Mouse (Mus musculus): Measurements from ENCODE around the gene Lcn5. TPM values are rescaled to one million over a fixed set of nuclear protein-coding genes. Genes with fewer than 3 reads are reported as not detected.

Gene Lcn5
- polyA plus RNA-seq (2012; rRNA removed), result not detected in 2 replicates

DNA sequence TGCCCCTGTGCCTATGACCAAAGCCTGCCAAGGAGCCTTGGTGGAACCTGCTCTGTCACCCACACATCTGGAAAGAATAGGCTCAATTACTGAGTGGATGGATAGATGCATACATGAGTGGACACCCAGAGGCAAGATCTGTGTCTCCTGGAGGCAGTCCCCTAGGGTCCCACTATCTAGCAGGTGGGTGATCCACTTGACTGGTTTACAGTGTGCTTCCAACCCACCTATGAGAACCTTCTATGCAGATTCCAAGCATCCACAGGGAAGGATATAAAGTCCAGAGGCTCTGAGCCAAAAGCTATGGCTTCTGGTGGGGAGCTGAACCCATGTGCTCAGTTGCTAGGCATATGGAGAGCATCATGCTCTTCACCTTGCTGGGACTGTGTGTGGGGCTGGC is at the start of gene Lcn5:
Gene Lcn5, plus strand, starts transcription at position 301 of the 400 bp plus-strand sequence.
- Histone ChIP-seq H3K4me1 (ENCODE audit: control insufficient read depth, insufficient read depth, low read length) (no peaks in the 10 kb centered on the region; the same call in 1 of the 2 replicates), H3K4me3 (ENCODE audit: insufficient read depth, low read length) (no peak within 1 kb of the TSS), H3K27ac (ENCODE audit: insufficient read depth, low read length) (no peak within 1 kb of the TSS)
- TF ChIP-seq CTCF (IDR thresholded peaks at IDR 0.05; ENCODE audit: extremely low read depth, insufficient read depth, low read length) (no peak), POLR2A (IDR thresholded peaks at IDR 0.05; ENCODE audit: extremely low read depth, insufficient read depth, low read length) (no peak)

DNA sequence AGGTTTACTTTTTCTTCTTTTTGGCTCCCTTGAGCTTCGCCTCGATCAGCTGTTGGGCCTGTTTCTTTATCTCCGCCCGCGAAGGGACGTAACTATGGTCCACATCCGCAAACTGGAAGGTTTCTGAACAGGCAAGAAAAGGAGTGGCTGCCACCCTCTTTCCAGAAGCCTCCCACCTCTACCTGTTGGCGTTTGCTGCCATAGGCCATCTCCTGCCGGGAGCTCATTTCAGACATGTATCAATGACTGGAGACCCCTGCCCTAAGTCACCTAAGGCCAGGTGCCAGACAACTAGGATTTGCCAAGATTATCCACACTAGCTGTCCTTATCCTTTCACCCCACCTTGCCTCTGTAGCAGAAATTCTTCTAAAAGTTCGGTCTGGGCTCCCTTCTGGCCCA is 49.1 kb upstream of the Lcn5 start:
- TF ChIP-seq CTCF (IDR thresholded peaks at IDR 0.05; ENCODE audit: extremely low read depth, insufficient read depth, low read length) (no peak), POLR2A (IDR thresholded peaks at IDR 0.05; ENCODE audit: extremely low read depth, insufficient read depth, low read length) (no peak)
- Histone ChIP-seq H3K27ac (ENCODE audit: insufficient read depth, low read length) (no peak overlapping the region), H3K4me3 (ENCODE audit: insufficient read depth, low read length) (peak overlapping the region; percentile 72), H3K4me1 (ENCODE audit: control insufficient read depth, insufficient read depth, low read length) (peaks cover 7% of the 10 kb centered on the region)

DNA sequence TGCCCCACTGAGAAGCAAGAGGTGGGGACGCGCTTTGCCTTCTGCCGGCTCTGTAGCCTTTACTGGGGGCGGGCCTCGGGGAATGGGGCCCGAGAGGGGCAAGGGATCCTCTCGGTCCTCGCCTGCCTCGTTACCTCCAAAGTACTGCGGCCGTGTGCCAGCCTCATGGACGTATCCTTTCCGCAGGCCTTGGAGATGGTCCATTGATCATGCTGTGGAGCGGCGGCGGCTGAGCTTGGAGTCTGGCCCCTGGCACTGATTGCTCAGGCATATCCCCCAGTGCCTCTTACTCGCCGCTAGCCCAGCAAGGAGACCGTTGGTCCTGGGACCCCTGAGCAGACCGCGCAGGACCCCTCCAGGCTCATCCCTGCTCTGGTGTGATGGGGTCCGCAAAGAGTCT is 41.4 kb upstream of the Lcn5 start:
- Histone ChIP-seq H3K27ac (ENCODE audit: insufficient read depth, low read length) (no peak overlapping the region), H3K4me3 (ENCODE audit: insufficient read depth, low read length) (no peak overlapping the region), H3K4me1 (ENCODE audit: control insufficient read depth, insufficient read depth, low read length) (no peaks in the 10 kb centered on the region)
- no peak for TF ChIP-seq POLR2A (IDR thresholded peaks at IDR 0.05; ENCODE audit: extremely low read depth, insufficient read depth, low read length)

DNA sequence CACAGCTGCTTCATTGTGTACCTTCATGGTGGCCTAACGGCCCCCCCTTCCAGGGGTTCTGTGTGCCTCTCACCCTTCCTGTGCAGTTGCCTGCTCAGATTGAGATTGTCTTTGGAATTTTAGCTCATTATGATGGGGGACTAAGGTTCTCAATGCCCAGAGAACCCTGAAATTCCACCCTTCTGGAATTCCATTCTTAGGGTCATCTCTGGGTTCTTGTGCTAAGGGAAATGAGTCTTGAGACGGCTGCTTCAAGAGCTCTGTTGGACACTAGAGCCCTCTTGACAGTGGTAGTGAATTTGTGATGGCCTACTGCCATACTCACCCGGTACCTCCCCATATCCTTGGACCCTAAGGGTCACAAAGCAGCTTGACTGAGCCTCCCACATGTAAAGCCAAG is 40.2 kb upstream of the Lcn5 start, which contains the start of gene Ccdc183:
Gene Ccdc183, minus strand, starts transcription at position 101 of the 400 bp plus-strand sequence.
- Histone ChIP-seq H3K27ac (ENCODE audit: insufficient read depth, low read length) (no peak within 1 kb of the TSS), H3K4me3 (ENCODE audit: insufficient read depth, low read length) (no peak within 1 kb of the TSS), H3K4me1 (ENCODE audit: control insufficient read depth, insufficient read depth, low read length) (no peaks in the 10 kb centered on the region)
- TF ChIP-seq CTCF (IDR thresholded peaks at IDR 0.05; ENCODE audit: extremely low read depth, insufficient read depth, low read length) (no peak), POLR2A (IDR thresholded peaks at IDR 0.05; ENCODE audit: extremely low read depth, insufficient read depth, low read length) (no peak)

DNA sequence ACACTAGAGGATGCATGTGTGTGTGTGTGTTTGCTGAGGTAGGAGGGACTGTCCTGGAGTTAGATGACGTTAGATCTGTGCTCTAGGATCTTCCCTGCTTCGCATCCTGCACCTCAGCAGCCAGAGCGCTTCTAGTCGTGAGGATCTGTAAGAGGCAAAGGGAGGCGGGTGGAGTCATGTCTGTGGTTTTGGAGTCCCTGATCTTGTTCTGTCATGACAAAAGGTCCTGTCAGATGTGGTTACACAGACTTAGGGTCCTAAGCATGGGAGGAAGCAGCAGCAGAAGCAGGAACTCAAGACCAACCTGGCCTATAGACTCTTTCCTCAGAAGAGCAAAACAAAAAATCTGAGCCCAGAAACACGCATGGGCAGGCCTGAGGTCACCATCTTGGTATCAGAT is 37.4 kb upstream of the Lcn5 start:
- Histone ChIP-seq H3K27ac (ENCODE audit: insufficient read depth, low read length) (no peak overlapping the region), H3K4me3 (ENCODE audit: insufficient read depth, low read length) (no peak overlapping the region)
- no peak for TF ChIP-seq POLR2A (IDR thresholded peaks at IDR 0.05; ENCODE audit: extremely low read depth, insufficient read depth, low read length)
- no peak for TF ChIP-seq CTCF (IDR thresholded peaks at IDR 0.05; ENCODE audit: extremely low read depth, insufficient read depth, low read length)

DNA sequence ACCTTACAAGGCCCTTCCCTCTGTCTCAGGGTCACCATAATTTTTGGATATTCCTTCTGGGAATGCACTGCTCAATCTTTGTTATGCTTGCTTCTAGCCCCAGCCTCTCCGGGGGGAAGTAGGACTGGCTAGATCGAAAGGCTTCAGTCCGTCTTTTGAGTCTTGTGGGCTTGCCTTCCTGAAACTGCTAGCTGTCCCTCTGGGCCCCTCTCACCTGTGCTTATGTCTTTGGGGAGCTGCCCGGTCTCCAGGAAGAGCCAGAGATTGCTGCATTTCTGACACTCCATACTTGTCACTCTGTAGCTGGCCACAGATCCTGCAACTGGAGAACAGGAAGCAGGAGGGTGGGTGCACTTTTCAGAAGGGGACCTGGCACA is 36.9 kb upstream of the Lcn5 start:
- H3K4me3 ChIP-seq (ENCODE audit: insufficient read depth, low read length), result peak overlapping the region; percentile 73; the same call in 1 of the 2 replicates
- no peak for TF ChIP-seq CTCF (IDR thresholded peaks at IDR 0.05; ENCODE audit: extremely low read depth, insufficient read depth, low read length)
- no peak for TF ChIP-seq POLR2A (IDR thresholded peaks at IDR 0.05; ENCODE audit: extremely low read depth, insufficient read depth, low read length)
- no peaks in the 10 kb centered on the region for H3K4me1 ChIP-seq (ENCODE audit: control insufficient read depth, insufficient read depth, low read length)
- no peak overlapping the region for H3K27ac ChIP-seq (ENCODE audit: insufficient read depth, low read length)

More for the DNA sequence above, 37.4 kb upstream of the Lcn5 start:
- H3K4me1 ChIP-seq (ENCODE audit: control insufficient read depth, insufficient read depth, low read length), result no peaks in the 10 kb centered on the region

- Histone ChIP-seq H3K27ac (ENCODE audit: insufficient read depth, low read length) (peak within 1 kb of the TSS; percentile 47), H3K4me3 (ENCODE audit: insufficient read depth, low read length) (peak within 1 kb of the TSS; percentile 73), H3K4me1 (ENCODE audit: control insufficient read depth, insufficient read depth, low read length) (no peaks in the 10 kb centered on the region)
- TF ChIP-seq POLR2A (IDR thresholded peaks at IDR 0.05; ENCODE audit: extremely low read depth, insufficient read depth, low read length) (peak; percentile 55; the same call in 1 of the 2 replicates), CTCF (IDR thresholded peaks at IDR 0.05; ENCODE audit: extremely low read depth, insufficient read depth, low read length) (peak; percentile 48)
Observed at GRCm38 (mm10) chr2:25621229-25622200, 36.2 kb upstream of the Lcn5 start, which contains the start of gene Tmem141. Gene Tmem141 (minus strand): TSS chr2:25622005.

GRCm38 (mm10) chr2:25625986-25626385 is 31.8 kb upstream of the Lcn5 start:
- no peak for TF ChIP-seq CTCF (IDR thresholded peaks at IDR 0.05; ENCODE audit: extremely low read depth, insufficient read depth, low read length)
- TF ChIP-seq POLR2A (IDR thresholded peaks at IDR 0.05; ENCODE audit: extremely low read depth, insufficient read depth, low read length), result no peak
- H3K27ac ChIP-seq (ENCODE audit: insufficient read depth, low read length), result no peak overlapping the region
- no peak overlapping the region for H3K4me3 ChIP-seq (ENCODE audit: insufficient read depth, low read length)
- no peaks in the 10 kb centered on the region for H3K4me1 ChIP-seq (ENCODE audit: control insufficient read depth, insufficient read depth, low read length)

GRCm38 (mm10) chr2:25627811-25628210 is 29.9 kb upstream of the Lcn5 start, which contains the start of gene Fcna:
Gene Fcna (minus strand): TSS chr2:25628030.
- Histone ChIP-seq H3K27ac (ENCODE audit: insufficient read depth, low read length) (no peak within 1 kb of the TSS), H3K4me3 (ENCODE audit: insufficient read depth, low read length) (no peak within 1 kb of the TSS), H3K4me1 (ENCODE audit: control insufficient read depth, insufficient read depth, low read length) (no peaks in the 10 kb centered on the region)
- no peak for TF ChIP-seq CTCF (IDR thresholded peaks at IDR 0.05; ENCODE audit: extremely low read depth, insufficient read depth, low read length)
- no peak for TF ChIP-seq POLR2A (IDR thresholded peaks at IDR 0.05; ENCODE audit: extremely low read depth, insufficient read depth, low read length)

- no peak for TF ChIP-seq CTCF (IDR thresholded peaks at IDR 0.05; ENCODE audit: extremely low read depth, insufficient read depth, low read length)
- TF ChIP-seq POLR2A (IDR thresholded peaks at IDR 0.05; ENCODE audit: extremely low read depth, insufficient read depth, low read length), result no peak
- Histone ChIP-seq H3K4me3 (ENCODE audit: insufficient read depth, low read length) (no peak overlapping the region), H3K4me1 (ENCODE audit: control insufficient read depth, insufficient read depth, low read length) (no peaks in the 10 kb centered on the region), H3K27ac (ENCODE audit: insufficient read depth, low read length) (no peak overlapping the region)
Observed at GRCm38 (mm10) chr2:25628738-25629137, 29.0 kb upstream of the Lcn5 start.
